Mouse (Mus musculus): ENCODE data around the gene Tmcc3. TPM values are rescaled to one million over a fixed set of nuclear protein-coding genes. Genes with fewer than 3 reads are reported as not detected.

The Tmcc3 gene
- total and polyA plus RNA-seq, 3 experiments = 11.3 to 30.1 (median 23.1) TPM

DNA sequence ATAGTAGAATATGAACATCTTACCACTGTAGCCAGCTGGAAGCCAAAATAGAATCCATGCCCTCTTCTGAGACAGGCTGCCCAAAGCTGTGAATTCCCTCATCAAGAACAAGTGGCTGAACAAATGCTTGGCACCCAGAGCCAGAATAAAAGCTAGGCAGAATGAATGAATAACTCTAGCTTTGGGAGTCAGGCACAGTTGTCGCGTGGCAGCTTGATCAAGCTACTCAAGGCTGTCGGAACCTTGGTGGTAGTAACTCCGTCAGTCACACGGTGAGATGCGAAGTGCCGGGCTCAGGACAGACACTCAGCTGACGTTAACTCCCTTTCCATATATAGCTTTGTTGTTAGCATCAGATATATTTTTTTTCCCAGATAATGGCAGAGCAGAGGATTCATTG is 232.2 kb downstream of the Tmcc3 start:
- no peak overlapping the region for H3K4me2 ChIP-seq (ENCODE audit: insufficient read depth, low read depth, poor library complexity, severe bottlenecking)
- TF ChIP-seq PAX5 (IDR thresholded peaks at IDR 0.05; ENCODE audit: low read length) (no peak), MAFK (IDR thresholded peaks at IDR 0.05; ENCODE audit: insufficient replicate concordance, low read length) (no peak), HCFC1 (IDR thresholded peaks at IDR 0.05; ENCODE audit: low read depth, low read length) (no peak), CHD2 (IDR thresholded peaks at IDR 0.05; ENCODE audit: low read length) (no peak), POLR2A (IDR thresholded peaks at IDR 0.05; ENCODE audit: low read depth, low read length) (no peak), ZC3H11A (IDR thresholded peaks at IDR 0.05; ENCODE audit: low read depth, low read length) (no peak), MAX (IDR thresholded peaks at IDR 0.05; ENCODE audit: low read length) (no peak), IRF4 (IDR thresholded peaks at IDR 0.05; ENCODE audit: low read depth, low read length) (no peak), MXI1 (IDR thresholded peaks at IDR 0.05; ENCODE audit: low read depth, low read length) (no peak), ELF1 (IDR thresholded peaks at IDR 0.05; ENCODE audit: low read depth, low read length) (no peak), ZKSCAN1 (IDR thresholded peaks at IDR 0.05; ENCODE audit: borderline replicate concordance, low read depth, low read length) (no peak), BHLHE40 (IDR thresholded peaks at IDR 0.05; ENCODE audit: low read depth, low read length) (no peak), POLR2AphosphoS2 (IDR thresholded peaks at IDR 0.05; ENCODE audit: low read depth, low read length) (no peak), ZNF384 (IDR thresholded peaks at IDR 0.05; ENCODE audit: low read depth, low read length) (no peak), MAZ (IDR thresholded peaks at IDR 0.05; ENCODE audit: low read depth, low read length) (no peak), SMC3 (IDR thresholded peaks at IDR 0.05; ENCODE audit: low read depth, low read length) (no peak), USF1 (IDR thresholded peaks at IDR 0.05; ENCODE audit: low read depth, low read length) (no peak), CTCF (conservative IDR thresholded peaks at IDR 0.05 in 1 of 2, IDR thresholded peaks at IDR 0.05 in 1 of 2; ENCODE audit: low read depth in 2 of 2, low read length in 2 of 2) (no peak), EP300 (IDR thresholded peaks at IDR 0.05; ENCODE audit: low read length) (no peak)
- DNase-seq (ENCODE audit: extremely low read depth) = no peak
- in situ Hi-C loops (cut with MboI; ENCODE audit: low pct_ligation_motif_present, low pct_unique_long_range_greater_than_20kb, low sequenced_read_pairs) = no loop called here
- H3K9ac ChIP-seq (ENCODE audit: insufficient read depth, low read depth) = peak overlapping the region; percentile 61; the same call in 1 of the 2 replicates
- no peaks in the 10 kb centered on the region for H3K79me2 ChIP-seq (replicated peaks; ENCODE audit: control insufficient read depth, extremely low read depth, insufficient read depth, poor library complexity, severe bottlenecking)
- H3K27ac ChIP-seq (ENCODE audit: insufficient read depth, low read depth) = peak overlapping the region; percentile 43
- peaks cover 12% of the 10 kb centered on the region for H3K9me3 ChIP-seq (replicated peaks; ENCODE audit: low read length)
- peaks cover 30 to 58% of the 10 kb centered on the region in 2 experiments for H3K36me3 ChIP-seq (replicated peaks in 1 of 2; ENCODE audit: control insufficient read depth in 1 of 2, insufficient read depth in 1 of 2, low read length in 1 of 2)
- peaks cover 15 to 39% of the 10 kb centered on the region in 2 experiments for H3K4me1 ChIP-seq (ENCODE audit: control insufficient read depth in 1 of 2, insufficient read depth in 2 of 2)
- dilution Hi-C loops (cut with MboI; ENCODE audit: extremely low pct_ligation_motif_present, extremely low pct_unique_long_range_greater_than_20kb, low sequenced_read_pairs) = no loop called here
- no peaks in the 10 kb centered on the region for H3K27me3 ChIP-seq (replicated peaks)
- no peak overlapping the region for H3K4me3 ChIP-seq (replicated peaks in 1 of 3; ENCODE audit: low read depth in 2 of 3, low read length in 2 of 3, poor library complexity in 1 of 3)

DNA sequence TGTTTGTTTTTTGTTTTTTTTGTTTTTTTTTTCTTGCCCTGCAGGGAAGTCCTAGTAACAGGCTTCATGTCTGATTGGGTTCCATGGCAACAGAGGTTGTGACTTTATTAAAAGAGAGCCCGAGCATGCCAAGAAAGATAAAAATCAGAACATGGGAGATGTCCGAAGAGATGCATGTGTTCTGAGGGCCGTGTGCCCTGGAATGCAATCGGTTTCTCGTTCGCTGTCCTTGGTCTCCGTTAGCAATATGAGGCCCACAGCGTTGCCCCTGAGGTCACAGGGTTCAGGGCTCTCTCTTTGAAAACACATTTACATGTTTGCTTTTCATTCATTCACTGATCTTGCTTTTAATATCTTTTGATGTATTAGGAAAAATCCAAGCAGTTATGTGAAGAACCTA is 233.1 kb downstream of the Tmcc3 start:
- DNase-seq (ENCODE audit: extremely low read depth) = no peak
- Histone ChIP-seq H3K79me2 (replicated peaks; ENCODE audit: control insufficient read depth, extremely low read depth, insufficient read depth, poor library complexity, severe bottlenecking) (no peaks in the 10 kb centered on the region), H3K36me3 (replicated peaks in 1 of 2; ENCODE audit: control insufficient read depth in 1 of 2, insufficient read depth in 1 of 2, low read length in 1 of 2) (peaks cover 23 to 51% of the 10 kb centered on the region in 2 experiments), H3K4me1 (ENCODE audit: control insufficient read depth in 1 of 2, insufficient read depth in 2 of 2) (peaks cover 20 to 40% of the 10 kb centered on the region in 2 experiments), H3K9ac (ENCODE audit: insufficient read depth, low read depth) (peak overlapping the region; percentile 61), H3K4me3 (replicated peaks in 1 of 3; ENCODE audit: low read depth in 2 of 3, low read length in 2 of 3, poor library complexity in 1 of 3) (peak overlapping the region; percentile 55 to 60 (median 59)), H3K9me3 (replicated peaks; ENCODE audit: low read length) (peaks cover 12% of the 10 kb centered on the region), H3K4me2 (ENCODE audit: insufficient read depth, low read depth, poor library complexity, severe bottlenecking) (peak overlapping the region; percentile 72), H3K27me3 (replicated peaks) (no peaks in the 10 kb centered on the region), H3K27ac (ENCODE audit: insufficient read depth, low read depth) (peak overlapping the region; percentile 97)
- TF ChIP-seq IRF4 (IDR thresholded peaks at IDR 0.05; ENCODE audit: low read depth, low read length) (no peak), SIN3A (IDR thresholded peaks at IDR 0.05; ENCODE audit: low read length) (no peak), CTCF (conservative IDR thresholded peaks at IDR 0.05 in 1 of 2, IDR thresholded peaks at IDR 0.05 in 1 of 2; ENCODE audit: low read depth in 2 of 2, low read length in 2 of 2) (no peak), NRF1 (IDR thresholded peaks at IDR 0.05; ENCODE audit: low read depth, low read length) (no peak)
- dilution Hi-C loops (cut with MboI; ENCODE audit: extremely low pct_ligation_motif_present, extremely low pct_unique_long_range_greater_than_20kb, low sequenced_read_pairs) = no loop called here
- in situ Hi-C loops (cut with MboI; ENCODE audit: low pct_ligation_motif_present, low pct_unique_long_range_greater_than_20kb, low sequenced_read_pairs) = no loop called here
